ENCODE assay signal across 13 mouse cellular contexts in genomic region chr10:68350798-68351197, GRCm38 (mm10).
"Had no signal": no experiment of that assay in that cellular context is flagged by ENCODE, and none has a peak within 500 bp of the region (broad histone marks: within the 10 kb centered on the region; RNA-seq: fewer than 3 reads in every experiment).

No protein-coding gene starts in this region.

- ATAC-seq: intestine, embryonic 16.5 days; lung, postnatal 0 days; midbrain, embryonic 13.5 days had no signal

- H3K4me2 ChIP-seq: limb, embryonic 12.5 days; midbrain, embryonic 13.5 days; neural tube, embryonic 15.5 days had no signal

- H3K9me3 ChIP-seq: limb, embryonic 12.5 days; midbrain, embryonic 13.5 days; neural tube, embryonic 15.5 days had no signal

- H3K27me3 ChIP-seq: limb, embryonic 12.5 days; midbrain, embryonic 13.5 days; neural tube, embryonic 15.5 days had no signal

- H3K27ac ChIP-seq: layer of hippocampus, adult 2 months; liver, embryonic 14.5 days; midbrain, embryonic 13.5 days; neural tube, embryonic 15.5 days had no signal

- H3K36me3 ChIP-seq: limb, embryonic 12.5 days; midbrain, embryonic 13.5 days; neural tube, embryonic 15.5 days had no signal

- DNase-seq: kidney, postnatal 4 days; liver; lung, adult 2 months; lung, postnatal 36 days; thymus, postnatal 4 days had no signal

- H3K4me3 ChIP-seq: layer of hippocampus, adult 2 months; limb, embryonic 12.5 days; midbrain, embryonic 13.5 days; myocyte; neural tube, embryonic 15.5 days had no signal

- H3K9ac ChIP-seq: limb, embryonic 12.5 days; liver, embryonic 14.5 days; midbrain, embryonic 13.5 days; neural tube, embryonic 15.5 days had no signal
